Mouse (Mus musculus) layer of hippocampus, adult 18-20 months (tissue): ENCODE measurements at regions not wholly inside any gene's neighbourhood (a gene's known extent, or its start where the extent isn't known, plus 50 kb on each side); places are given as distances from the start of the nearest gene placed in this dataset.

Experiments used
- DNase-seq, 2 experiments: peaks; one replicate each; pipeline ENCODE4 v3.0.0; 2022; ENCODE audit warnings: low spot score in 2 of 2

DNA sequence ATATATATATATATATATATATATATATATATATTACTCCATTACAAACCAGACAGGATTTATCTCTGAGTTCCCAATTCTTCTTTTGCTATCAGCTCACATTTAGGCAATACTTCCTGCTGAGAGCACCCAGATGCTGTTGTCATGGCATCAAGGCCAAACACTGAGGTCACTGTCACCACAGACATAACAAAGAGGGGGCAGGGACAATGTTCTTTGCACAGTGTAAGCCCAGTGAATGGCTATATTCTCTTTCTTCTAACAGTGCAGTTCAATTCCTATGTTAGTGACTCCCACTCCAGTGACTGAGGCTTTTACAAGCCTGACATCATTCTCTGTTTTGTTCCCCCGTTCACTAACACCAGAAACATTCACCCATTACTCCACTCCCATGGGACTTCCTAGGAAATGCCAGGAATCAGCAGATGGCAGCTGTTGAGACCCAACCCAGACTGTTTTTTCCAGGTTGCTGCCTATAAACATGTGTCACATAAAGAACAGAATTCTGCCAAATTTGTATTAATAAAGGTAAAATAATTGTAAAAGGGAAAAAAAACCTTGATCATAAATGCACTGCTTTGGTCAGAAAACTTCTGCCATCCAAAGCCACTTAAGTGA, 289.5 kb downstream of the Slc22a22 start:
- no peak for DNase-seq

DNA sequence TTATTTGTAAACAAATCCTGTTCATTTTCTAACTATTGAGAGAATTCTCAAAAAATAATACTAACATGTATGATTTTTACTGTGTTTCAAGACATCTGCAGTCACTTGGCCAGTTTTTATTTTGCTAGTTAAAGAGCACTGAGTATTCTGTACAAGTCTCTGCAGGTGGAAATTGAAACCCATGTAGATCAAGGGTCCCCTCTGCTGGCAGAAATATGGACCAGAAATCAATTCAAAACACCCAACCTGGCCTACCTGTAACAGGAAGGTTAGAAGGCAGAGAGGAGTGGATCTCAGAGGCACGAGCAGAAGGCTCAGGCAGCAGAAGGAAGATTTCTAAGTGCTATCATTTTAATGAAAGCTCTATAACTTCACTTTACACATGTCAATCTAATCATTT, 298.3 kb downstream of the Slc22a22 start:
- no peak for DNase-seq

DNA sequence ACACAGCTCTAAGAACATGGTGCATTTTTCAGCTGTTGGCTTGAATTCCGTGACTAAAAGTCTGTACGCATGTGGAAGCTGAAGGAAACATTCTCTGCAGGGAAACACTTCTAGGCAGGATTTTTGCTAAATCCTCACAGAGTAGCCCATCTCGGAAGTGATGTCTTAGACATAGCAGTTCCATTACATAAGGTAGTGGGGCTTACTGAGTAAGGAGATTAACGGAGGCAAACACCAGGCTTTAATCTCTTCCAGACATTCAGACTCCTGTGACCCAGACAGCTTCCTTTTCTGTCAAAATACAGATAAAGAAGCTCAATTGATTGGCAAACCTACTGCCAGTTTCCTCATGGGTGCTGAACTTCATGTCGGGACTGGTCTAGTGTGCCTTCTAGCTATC, 304.7 kb downstream of the Slc22a22 start:
- no peak for DNase-seq

DNA sequence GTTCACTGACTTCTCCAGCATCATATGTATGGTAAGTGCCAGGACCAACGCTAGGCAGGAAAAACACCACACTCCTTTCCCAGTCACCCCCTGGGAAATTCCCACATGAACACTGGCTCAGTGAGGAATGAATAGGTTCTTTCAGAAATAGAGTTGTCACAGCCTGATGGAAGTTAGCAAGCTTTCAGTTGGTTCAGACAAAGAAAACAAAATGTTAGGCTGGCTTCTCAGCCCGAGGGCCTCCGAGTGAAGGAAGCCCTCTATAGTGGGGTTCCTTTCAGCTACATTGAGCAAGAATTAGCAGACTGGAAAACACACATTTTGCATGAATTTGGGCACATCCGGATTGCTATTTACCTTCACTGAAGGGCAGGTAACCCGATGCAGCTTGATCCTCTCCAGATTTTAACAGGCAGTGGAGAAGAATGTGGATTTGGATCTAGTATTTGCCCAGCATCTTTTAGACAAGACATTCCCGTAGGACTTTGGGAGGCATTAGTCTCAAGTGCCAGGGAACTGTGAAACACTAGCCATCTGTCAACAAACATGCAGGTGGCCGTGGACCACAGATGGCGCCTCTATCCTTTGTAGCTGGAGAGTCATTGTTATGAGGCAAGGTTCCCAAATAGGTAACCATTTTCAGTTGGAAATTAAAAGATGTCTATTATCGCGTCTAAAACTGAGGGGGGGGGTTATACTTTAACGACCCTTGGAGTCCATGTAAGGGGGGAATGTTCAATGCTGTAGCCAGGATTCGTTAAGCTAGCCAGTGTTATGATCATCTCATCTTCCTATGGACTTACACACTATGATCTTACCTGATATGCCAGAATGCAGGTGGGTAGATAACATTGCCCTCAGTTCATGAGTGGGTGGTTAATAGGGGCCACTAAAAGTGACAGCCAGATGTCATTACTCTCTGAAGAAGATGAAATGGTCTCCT, 314.8 kb downstream of the Slc22a22 start:
- peak in 1 of 2 experiments; percentile 0 for DNase-seq

GRCm38 (mm10) chr15:57140130-57140750, 337.2 kb downstream of the Slc22a22 start:
- DNase-seq = no peak

GRCm38 (mm10) chr15:57104711-57105110, 372.7 kb downstream of the Slc22a22 start:
- DNase-seq = no peak

DNA sequence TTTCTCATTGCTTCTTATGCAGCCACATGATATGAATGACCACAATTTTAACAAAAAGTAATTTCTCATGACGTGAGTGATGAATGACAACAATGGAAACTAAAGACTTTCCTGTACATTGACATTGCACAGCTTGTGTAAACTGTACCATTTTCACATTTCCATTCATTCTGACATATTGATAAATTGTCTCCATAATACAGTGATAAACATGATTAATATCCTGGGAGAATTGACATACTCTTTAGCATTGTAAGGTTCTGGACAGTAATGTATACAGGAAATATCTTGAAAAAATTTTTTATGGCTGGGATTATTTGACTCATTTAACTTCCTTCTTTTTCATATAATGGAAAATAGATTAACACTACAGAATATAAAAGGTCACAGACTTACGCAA, 380.1 kb downstream of the Slc22a22 start:
- DNase-seq = no peak

- DNase-seq = no peak
These were observed 397.6 kb downstream of the Slc22a22 start for GRCm38 (mm10) chr15:57079806-57080205.

GRCm38 (mm10) chr15:57073776-57074175, 403.6 kb downstream of the Slc22a22 start:
- DNase-seq = no peak

DNA sequence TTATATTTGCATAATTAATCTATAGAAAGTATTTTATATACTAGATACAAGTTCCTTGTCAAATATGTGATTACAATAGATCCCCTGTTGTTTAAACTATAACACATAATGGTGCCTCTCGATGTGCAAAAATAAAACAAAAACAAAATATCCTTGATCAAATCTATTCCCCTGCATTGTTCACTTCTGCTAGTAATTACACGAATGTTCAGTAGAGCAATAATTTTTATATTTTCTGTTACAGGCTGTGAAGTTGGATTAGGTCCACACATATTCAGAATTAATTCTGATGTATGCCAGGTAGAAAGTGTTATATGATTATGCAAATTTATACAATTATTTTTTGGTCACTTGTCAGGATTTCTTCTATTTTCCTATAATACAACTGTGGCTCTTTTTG, 415.9 kb downstream of the Slc22a22 start:
- DNase-seq = no peak

GRCm38 (mm10) chr15:57059550-57060195, 417.8 kb downstream of the Slc22a22 start:
- no peak for DNase-seq

- no peak for DNase-seq
These were observed 425.1 kb downstream of the Slc22a22 start for GRCm38 (mm10) chr15:57052287-57052686.

- no peak for DNase-seq
These were observed 440.4 kb downstream of the Slc22a22 start for GRCm38 (mm10) chr15:57036806-57037566.

GRCm38 (mm10) chr15:57033012-57033411, 444.4 kb downstream of the Slc22a22 start:
- DNase-seq = no peak
